Mouse (Mus musculus): ENCODE measurements around the gene Mybpc2. TPM values are rescaled to one million over a fixed set of nuclear protein-coding genes. Genes with fewer than 3 reads are reported as not detected.

The Mybpc2 gene
- polyA plus RNA-seq, 1 experiment from 2014 or later = 0.09 TPM

DNA sequence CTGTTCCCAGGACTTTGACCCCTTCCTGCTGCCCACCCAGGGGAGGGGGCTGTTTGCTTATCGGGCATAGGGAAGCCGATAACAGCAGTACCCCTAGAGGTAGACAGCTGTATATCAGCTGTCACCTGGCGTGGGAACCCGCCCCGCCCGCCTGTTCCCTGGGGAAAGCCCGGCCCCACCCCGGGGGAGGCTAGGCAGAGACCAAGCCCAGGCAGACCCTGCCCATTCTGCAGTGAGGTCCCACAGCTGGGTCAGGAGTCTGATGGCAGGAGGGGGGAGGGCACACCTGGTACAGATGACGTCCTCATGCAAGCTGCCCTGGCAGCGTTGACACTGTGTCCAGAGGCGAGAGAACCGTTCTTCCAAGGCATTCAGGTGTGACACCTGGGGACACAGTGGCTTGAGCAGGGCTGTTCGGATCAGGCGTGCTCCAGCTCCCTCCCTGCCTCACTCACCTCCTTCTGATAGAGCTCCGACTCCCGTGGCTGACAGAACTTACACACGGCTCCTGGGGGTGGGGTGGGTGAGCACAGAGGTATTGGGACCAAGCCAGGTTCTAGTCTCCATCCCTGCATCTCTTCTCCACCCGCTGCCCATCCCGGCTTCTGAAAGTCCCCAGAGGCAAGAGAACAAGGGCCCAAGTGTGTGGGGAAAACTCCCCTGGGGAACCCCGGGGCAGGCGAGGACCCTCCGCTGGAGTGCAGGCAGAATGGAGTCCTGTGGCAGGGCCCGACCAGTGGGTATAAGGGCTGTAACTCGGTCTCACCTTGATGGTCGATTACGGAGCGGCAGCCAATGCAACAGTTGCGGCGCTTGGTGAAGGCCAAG is 8.7 kb upstream of the Mybpc2 start:
- Histone ChIP-seq H3K27me3 (peaks cover 20% of the 10 kb centered on the region), H3K4me3 (replicated peaks) (no peak overlapping the region), H3K36me3 (peaks cover 62% of the 10 kb centered on the region), H3K9me3 (no peaks in the 10 kb centered on the region), H3K9ac (replicated peaks) (no peak overlapping the region), H3K27ac (no peak overlapping the region), H3K4me2 (no peak overlapping the region), H3K4me1 (replicated peaks) (no peaks in the 10 kb centered on the region)
- 89% methylated on average over 29 of the region's 29 CpGs for WGBS
- no peak for ATAC-seq (ENCODE audit: insufficient number of reproducible peaks, insufficient read depth, low FRiP score, low TSS enrichment, low read depth)

DNA sequence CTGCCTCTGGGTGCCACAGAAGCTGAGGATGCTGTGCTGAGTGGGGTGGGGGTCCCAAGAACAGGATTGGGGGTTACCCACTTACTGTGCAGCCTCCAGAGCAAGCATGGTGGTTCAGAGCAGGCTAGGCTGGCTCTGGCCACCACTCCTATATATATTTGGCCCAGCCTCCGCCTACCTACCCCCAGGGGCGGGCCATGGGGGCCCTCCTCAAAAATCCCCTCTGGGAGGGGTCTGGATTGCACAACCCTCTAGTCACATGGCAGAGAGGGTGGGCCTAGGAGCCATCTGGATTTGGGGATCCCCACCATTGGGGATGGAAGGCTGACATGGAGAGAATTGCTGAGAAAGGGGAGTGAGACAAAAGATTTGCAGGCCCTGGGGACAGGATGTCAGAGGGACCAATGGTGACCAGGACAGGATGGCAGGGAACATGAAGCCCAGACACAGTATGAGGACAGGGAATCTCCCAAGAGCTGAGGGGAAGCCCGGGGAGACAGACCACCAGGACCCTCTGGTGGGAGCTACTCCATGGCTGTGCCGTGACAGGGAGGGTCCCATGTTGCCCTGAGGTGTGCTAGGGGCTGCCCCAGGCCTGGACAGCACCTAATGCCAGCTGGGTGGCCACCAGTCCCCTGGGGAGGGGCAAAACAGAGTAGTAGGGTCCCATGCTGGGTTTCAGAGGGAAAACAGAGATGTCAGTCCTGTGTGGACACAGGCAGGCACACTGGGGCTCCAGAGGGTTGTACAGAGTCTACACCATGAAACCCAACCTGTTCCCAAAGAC is 7.7 kb upstream of the Mybpc2 start, which contains the start of gene Spib:
Gene Spib, minus strand, starts transcription at position 126 of the 787 bp plus-strand sequence.
- H3K27me3 ChIP-seq = peaks cover 30% of the 10 kb centered on the region
- no peak within 1 kb of the TSS for H3K4me3 ChIP-seq (replicated peaks)
- no peaks in the 10 kb centered on the region for H3K4me1 ChIP-seq (replicated peaks)
- peaks cover 52% of the 10 kb centered on the region for H3K36me3 ChIP-seq
- H3K4me2 ChIP-seq = no peak within 1 kb of the TSS
- 85% methylated on average over 4 of the region's 4 CpGs for WGBS
- no peaks in the 10 kb centered on the region for H3K9me3 ChIP-seq
- H3K27ac ChIP-seq = no peak within 1 kb of the TSS
- no peak for ATAC-seq (ENCODE audit: insufficient number of reproducible peaks, insufficient read depth, low FRiP score, low TSS enrichment, low read depth)
- H3K9ac ChIP-seq (replicated peaks) = no peak within 1 kb of the TSS; the same call in 1 of the 2 replicates

- no peaks in the 10 kb centered on the region for H3K4me1 ChIP-seq (replicated peaks)
- no peak overlapping the region for H3K4me2 ChIP-seq
- H3K9me3 ChIP-seq = no peaks in the 10 kb centered on the region
- H3K27me3 ChIP-seq = peaks cover 39% of the 10 kb centered on the region
- no peak overlapping the region for H3K4me3 ChIP-seq (replicated peaks)
- no peak overlapping the region for H3K27ac ChIP-seq
- H3K9ac ChIP-seq (replicated peaks) = no peak overlapping the region; the same call in 1 of the 2 replicates
- no peak for ATAC-seq (ENCODE audit: insufficient number of reproducible peaks, insufficient read depth, low FRiP score, low TSS enrichment, low read depth)
- peaks cover 43% of the 10 kb centered on the region for H3K36me3 ChIP-seq
- WGBS = 42% methylated on average over 5 of the region's 5 CpGs
Measured at GRCm38 (mm10) chr7:44531207-44531606, 6.8 kb upstream of the Mybpc2 start.

- H3K4me2 ChIP-seq = no peak overlapping the region
- H3K27me3 ChIP-seq = peaks cover 46% of the 10 kb centered on the region
- ATAC-seq (ENCODE audit: insufficient number of reproducible peaks, insufficient read depth, low FRiP score, low TSS enrichment, low read depth) = no peak
- H3K9me3 ChIP-seq = no peaks in the 10 kb centered on the region
- H3K27ac ChIP-seq = no peak overlapping the region
- no peak overlapping the region for H3K9ac ChIP-seq (replicated peaks)
- no peak overlapping the region for H3K4me3 ChIP-seq (replicated peaks)
- no peaks in the 10 kb centered on the region for H3K4me1 ChIP-seq (replicated peaks)
- 86% methylated on average over 3 of the region's 3 CpGs for WGBS
- H3K36me3 ChIP-seq = peaks cover 36% of the 10 kb centered on the region
Measured at GRCm38 (mm10) chr7:44530507-44530906, 6.1 kb upstream of the Mybpc2 start.

DNA sequence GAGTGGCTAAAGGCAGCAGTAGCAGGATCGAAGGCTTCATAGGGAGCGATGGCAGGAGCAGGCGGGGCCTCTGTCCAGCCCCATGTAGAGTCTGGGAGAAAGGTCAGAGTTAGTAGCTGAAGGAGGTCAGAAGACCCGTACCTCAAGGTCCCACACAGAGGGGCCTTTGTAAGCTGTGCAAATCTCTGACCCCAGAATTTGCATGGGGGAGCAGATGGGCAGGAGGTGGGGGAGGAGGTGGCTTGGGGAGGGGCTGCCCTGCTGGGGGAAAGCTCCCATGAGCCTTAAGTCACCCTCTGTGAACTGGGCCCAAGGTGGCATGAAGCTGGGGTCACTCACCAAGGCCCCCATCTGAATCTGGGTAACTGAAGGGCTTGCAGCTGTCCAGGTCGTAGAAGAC is 5.1 kb upstream of the Mybpc2 start:
- Histone ChIP-seq H3K4me1 (replicated peaks) (peaks cover 6% of the 10 kb centered on the region), H3K9ac (replicated peaks) (0 out of 2 replicates have a peak overlapping the region, but pooled peaks have one; percentile 8), H3K9me3 (no peaks in the 10 kb centered on the region), H3K27me3 (peaks cover 56% of the 10 kb centered on the region), H3K4me3 (replicated peaks) (no peak overlapping the region), H3K27ac (no peak overlapping the region), H3K36me3 (peaks cover 26% of the 10 kb centered on the region), H3K4me2 (no peak overlapping the region)
- no peak for ATAC-seq (ENCODE audit: insufficient number of reproducible peaks, insufficient read depth, low FRiP score, low TSS enrichment, low read depth)
- 76% methylated on average over 5 of the region's 5 CpGs for WGBS

DNA sequence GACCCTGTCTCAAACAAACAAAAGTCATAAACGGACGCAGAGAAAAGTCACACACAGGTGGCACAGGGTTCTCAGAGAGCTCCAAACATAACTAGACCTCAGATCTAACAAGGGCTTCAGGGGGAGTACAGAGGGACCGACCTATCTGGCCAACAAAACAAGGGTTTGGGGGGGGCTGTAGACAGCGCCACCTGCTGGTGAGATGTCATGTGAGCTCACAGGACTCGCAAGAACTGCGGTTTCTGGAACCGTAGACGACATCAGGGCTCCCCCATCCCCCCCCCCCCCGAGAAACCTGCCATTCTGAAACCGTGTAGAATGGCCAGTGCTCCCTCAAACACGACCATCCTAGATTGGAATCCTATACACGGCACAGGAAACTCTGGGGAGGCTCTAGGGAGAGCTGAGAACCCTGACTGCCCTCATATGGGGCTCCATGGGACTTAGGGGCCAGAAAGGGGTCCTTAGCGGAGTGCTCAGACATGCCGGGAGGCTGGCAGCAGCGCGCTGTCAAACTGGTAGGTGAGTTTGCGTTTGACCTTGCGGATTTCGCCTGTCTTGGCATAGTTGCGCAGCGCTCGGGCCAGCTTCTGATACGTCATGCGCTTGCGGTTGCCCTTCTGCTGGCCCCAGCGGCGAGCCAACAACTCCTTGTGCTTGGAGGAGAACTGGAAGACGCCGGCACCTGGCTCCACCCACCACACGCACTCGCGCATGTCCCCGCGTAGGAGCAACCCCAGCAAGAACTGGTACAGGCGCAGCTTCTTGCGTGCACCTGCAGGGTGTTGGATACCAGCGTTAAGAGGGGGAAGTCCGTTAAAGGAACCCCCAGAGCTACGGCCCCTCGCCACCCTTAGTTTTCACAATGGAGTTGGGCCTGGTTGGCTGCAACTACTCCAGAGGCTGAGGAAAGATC is 3.3 kb upstream of the Mybpc2 start:
- Histone ChIP-seq H3K9me3 (no peaks in the 10 kb centered on the region), H3K36me3 (peaks cover 8% of the 10 kb centered on the region), H3K4me3 (replicated peaks) (peak overlapping the region; percentile 42), H3K4me2 (peak overlapping the region; percentile 73), H3K27me3 (peaks cover 74% of the 10 kb centered on the region), H3K27ac (no peak overlapping the region), H3K9ac (replicated peaks) (peak overlapping the region; percentile 40; the same call in 1 of the 2 replicates), H3K4me1 (replicated peaks) (peaks cover 6% of the 10 kb centered on the region)
- 7% methylated on average over 40 of the region's 40 CpGs for whole genome bisulfite sequencing
- ATAC-seq (ENCODE audit: insufficient number of reproducible peaks, insufficient read depth, low FRiP score, low TSS enrichment, low read depth) = no peak; the same call in 1 of the 2 replicates

- Histone ChIP-seq H3K4me2 (no peak overlapping the region), H3K4me3 (replicated peaks) (no peak overlapping the region), H3K27me3 (peaks cover 86% of the 10 kb centered on the region), H3K4me1 (replicated peaks) (peaks cover 7% of the 10 kb centered on the region), H3K36me3 (no peaks in the 10 kb centered on the region), H3K9me3 (no peaks in the 10 kb centered on the region), H3K27ac (no peak overlapping the region), H3K9ac (replicated peaks) (no peak overlapping the region)
- no peak for ATAC-seq (ENCODE audit: insufficient number of reproducible peaks, insufficient read depth, low FRiP score, low TSS enrichment, low read depth)
- WGBS = 85% methylated on average over 14 of the region's 14 CpGs
Measured at GRCm38 (mm10) chr7:44526414-44527154, 2.1 kb upstream of the Mybpc2 start.

DNA sequence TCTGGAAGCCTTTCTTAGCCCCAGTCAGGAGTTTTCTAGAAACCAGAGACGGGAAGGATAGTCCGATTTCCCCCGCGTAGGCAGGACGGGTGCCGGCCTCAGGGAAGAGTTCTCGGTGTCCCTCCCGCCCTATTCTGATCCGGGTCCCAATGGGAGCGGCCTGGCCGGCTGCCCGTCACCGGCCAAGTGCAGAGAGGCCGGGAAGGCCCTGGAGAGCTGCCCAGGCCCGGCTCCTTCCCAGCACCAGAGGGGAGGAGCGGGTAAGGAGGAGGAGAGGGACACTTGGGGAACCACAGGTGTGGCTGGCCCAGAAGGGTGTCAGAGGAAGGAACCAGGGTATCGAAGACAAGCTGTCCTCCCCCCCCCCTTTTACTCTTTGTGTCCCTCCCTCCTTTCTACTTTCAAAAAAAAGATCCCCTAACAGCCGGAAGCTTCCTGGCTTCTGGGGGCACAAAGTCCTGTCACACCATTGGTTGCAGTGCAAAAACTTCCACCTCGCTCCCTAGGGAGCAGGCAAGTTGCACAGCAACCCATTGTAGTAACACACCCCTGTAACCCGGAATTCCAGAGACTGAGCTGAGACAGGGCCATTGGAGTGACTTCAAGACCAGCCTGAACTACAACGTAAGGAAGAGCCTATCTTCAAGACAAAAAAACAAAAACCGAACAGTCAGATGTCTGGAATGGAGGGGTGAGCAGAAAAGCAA is 823 bp upstream of the Mybpc2 start:
- ATAC-seq (ENCODE audit: insufficient number of reproducible peaks, insufficient read depth, low FRiP score, low TSS enrichment, low read depth) = no peak
- no peaks in the 10 kb centered on the region for H3K36me3 ChIP-seq
- no peak overlapping the region for H3K9ac ChIP-seq (replicated peaks)
- H3K27me3 ChIP-seq = peaks cover 94% of the 10 kb centered on the region
- H3K4me1 ChIP-seq (replicated peaks) = peaks cover 10% of the 10 kb centered on the region
- no peak overlapping the region for H3K27ac ChIP-seq
- peak overlapping the region; percentile 26 for H3K4me2 ChIP-seq
- no peak overlapping the region for H3K4me3 ChIP-seq (replicated peaks)
- 14% methylated on average over 20 of the region's 22 CpGs for WGBS
- no peaks in the 10 kb centered on the region for H3K9me3 ChIP-seq

DNA sequence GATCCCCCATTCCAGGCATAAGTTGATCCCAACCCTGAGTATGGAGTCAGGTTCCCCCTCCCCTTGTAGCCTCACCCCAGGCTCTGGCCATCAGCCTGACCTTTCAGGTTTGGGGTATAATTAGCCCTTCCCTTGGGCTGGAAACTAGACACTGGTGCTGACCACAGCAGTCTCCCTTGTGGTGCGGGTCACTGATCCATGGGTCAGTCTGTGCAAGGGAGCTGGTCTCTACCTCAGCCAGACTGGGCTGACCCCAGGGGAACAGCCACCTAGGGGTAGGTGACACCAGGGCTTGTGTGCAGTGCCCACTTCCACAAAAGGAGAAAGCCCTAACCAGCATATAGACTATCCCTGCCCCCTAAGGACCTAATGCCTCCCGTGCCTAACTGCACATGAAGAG is 1.4 kb downstream of the Mybpc2 start:
- Histone ChIP-seq H3K9me3 (no peaks in the 10 kb centered on the region), H3K4me2 (no peak overlapping the region), H3K27me3 (peaks cover 85% of the 10 kb centered on the region), H3K36me3 (no peaks in the 10 kb centered on the region), H3K9ac (replicated peaks) (no peak overlapping the region), H3K4me1 (replicated peaks) (peaks cover 10% of the 10 kb centered on the region), H3K27ac (no peak overlapping the region), H3K4me3 (replicated peaks) (no peak overlapping the region)
- 60% methylated on average over 2 of the region's 2 CpGs for WGBS
- ATAC-seq (ENCODE audit: insufficient number of reproducible peaks, insufficient read depth, low FRiP score, low TSS enrichment, low read depth) = no peak

DNA sequence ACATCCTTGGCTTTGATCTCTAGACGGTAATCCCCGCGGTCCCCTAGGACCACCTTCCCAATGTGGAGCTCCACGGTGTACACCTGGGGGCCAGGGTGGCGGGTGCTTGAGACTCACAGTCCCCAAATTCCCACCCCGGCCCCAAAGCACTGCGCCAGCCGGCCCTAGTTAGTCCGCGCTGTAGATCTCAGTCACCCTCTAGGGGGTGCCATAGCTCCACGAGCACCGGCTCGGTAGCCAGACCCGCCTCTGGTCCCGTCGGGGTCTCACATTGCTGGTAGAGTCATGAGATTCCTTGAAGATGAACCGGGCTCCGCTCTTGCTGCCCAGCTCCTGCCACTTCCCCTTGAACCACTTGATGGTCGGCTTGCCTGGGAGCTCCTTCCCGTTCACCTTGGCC is 2.7 kb downstream of the Mybpc2 start:
- Histone ChIP-seq H3K4me1 (replicated peaks) (peaks cover 10% of the 10 kb centered on the region), H3K27ac (no peak overlapping the region), H3K9me3 (no peaks in the 10 kb centered on the region), H3K4me3 (replicated peaks) (no peak overlapping the region; the same call in 1 of the 2 replicates), H3K4me2 (peak overlapping the region; percentile 41), H3K9ac (replicated peaks) (0 out of 2 replicates have a peak overlapping the region, but pooled peaks have one; percentile 45), H3K36me3 (no peaks in the 10 kb centered on the region), H3K27me3 (peaks cover 71% of the 10 kb centered on the region)
- ATAC-seq (ENCODE audit: insufficient number of reproducible peaks, insufficient read depth, low FRiP score, low TSS enrichment, low read depth) = peak; percentile 19; the same call in 1 of the 2 replicates
- WGBS = 4% methylated on average over 20 of the region's 20 CpGs

All from limb, embryonic 12.5 days (tissue).